Mouse (Mus musculus) brain, adult 2 months (tissue): ENCODE measurements at regions not wholly inside any gene's neighbourhood (a gene's known extent, or its start where the extent isn't known, plus 50 kb on each side); places are given as distances from the start of the nearest gene placed in this dataset.

ENCODE experiments used
- DNase-seq: peaks from one replicate; pipeline ENCODE4 v3.0.0; 2011; ENCODE audit warnings: low read depth, low spot score

GRCm38 (mm10) chr10:98702470-98703215 is 211.6 kb upstream of the Atp2b1 start:
- DNase-seq, result peak; percentile 75

GRCm38 (mm10) chr10:98703642-98704293 is 210.4 kb upstream of the Atp2b1 start:
- no peak for DNase-seq

GRCm38 (mm10) chr10:98704559-98704958 is 209.6 kb upstream of the Atp2b1 start:
- no peak for DNase-seq

GRCm38 (mm10) chr10:98717856-98718255 is 196.3 kb upstream of the Atp2b1 start:
- no peak for DNase-seq

- no peak for DNase-seq
Observed at GRCm38 (mm10) chr10:98718706-98719105, 195.5 kb upstream of the Atp2b1 start.

- no peak for DNase-seq
Observed at GRCm38 (mm10) chr10:98720256-98721005, 193.8 kb upstream of the Atp2b1 start.

- DNase-seq, result no peak
Observed at GRCm38 (mm10) chr10:98725110-98725509, 189.1 kb upstream of the Atp2b1 start.

GRCm38 (mm10) chr10:98727130-98727529 is 187.1 kb upstream of the Atp2b1 start:
- DNase-seq, result no peak

- no peak for DNase-seq
Observed at GRCm38 (mm10) chr10:98728396-98729030, 185.7 kb upstream of the Atp2b1 start.

GRCm38 (mm10) chr10:98733950-98734585 is 180.1 kb upstream of the Atp2b1 start:
- DNase-seq, result peak; percentile 47

- no peak for DNase-seq
Observed at GRCm38 (mm10) chr10:98740507-98741147, 173.6 kb upstream of the Atp2b1 start.

GRCm38 (mm10) chr10:98741398-98741797 is 172.8 kb upstream of the Atp2b1 start:
- no peak for DNase-seq

- peak; percentile 91 for DNase-seq
Observed at GRCm38 (mm10) chr10:98742822-98743605, 171.2 kb upstream of the Atp2b1 start.

- peak; percentile 28 for DNase-seq
Observed at GRCm38 (mm10) chr10:98744246-98744645, 170.0 kb upstream of the Atp2b1 start.

- DNase-seq, result no peak
Observed at GRCm38 (mm10) chr10:98744662-98745061, 169.5 kb upstream of the Atp2b1 start.

- DNase-seq, result no peak
Observed at GRCm38 (mm10) chr10:98745409-98745808, 168.8 kb upstream of the Atp2b1 start.

- no peak for DNase-seq
Observed at GRCm38 (mm10) chr10:98745861-98746260, 168.3 kb upstream of the Atp2b1 start.

- peak; percentile 87 for DNase-seq
Observed at GRCm38 (mm10) chr10:98748856-98749583, 165.2 kb upstream of the Atp2b1 start.

- no peak for DNase-seq
Observed at GRCm38 (mm10) chr10:98749584-98749947, 164.6 kb upstream of the Atp2b1 start.
